Mouse (Mus musculus): ENCODE data around the gene Ccdc154. TPM values are rescaled to one million over a fixed set of nuclear protein-coding genes. Genes with fewer than 3 reads are reported as not detected.

The Ccdc154 gene
- polyA plus RNA-seq, 1 experiment from 2014 or later = not detected

DNA sequence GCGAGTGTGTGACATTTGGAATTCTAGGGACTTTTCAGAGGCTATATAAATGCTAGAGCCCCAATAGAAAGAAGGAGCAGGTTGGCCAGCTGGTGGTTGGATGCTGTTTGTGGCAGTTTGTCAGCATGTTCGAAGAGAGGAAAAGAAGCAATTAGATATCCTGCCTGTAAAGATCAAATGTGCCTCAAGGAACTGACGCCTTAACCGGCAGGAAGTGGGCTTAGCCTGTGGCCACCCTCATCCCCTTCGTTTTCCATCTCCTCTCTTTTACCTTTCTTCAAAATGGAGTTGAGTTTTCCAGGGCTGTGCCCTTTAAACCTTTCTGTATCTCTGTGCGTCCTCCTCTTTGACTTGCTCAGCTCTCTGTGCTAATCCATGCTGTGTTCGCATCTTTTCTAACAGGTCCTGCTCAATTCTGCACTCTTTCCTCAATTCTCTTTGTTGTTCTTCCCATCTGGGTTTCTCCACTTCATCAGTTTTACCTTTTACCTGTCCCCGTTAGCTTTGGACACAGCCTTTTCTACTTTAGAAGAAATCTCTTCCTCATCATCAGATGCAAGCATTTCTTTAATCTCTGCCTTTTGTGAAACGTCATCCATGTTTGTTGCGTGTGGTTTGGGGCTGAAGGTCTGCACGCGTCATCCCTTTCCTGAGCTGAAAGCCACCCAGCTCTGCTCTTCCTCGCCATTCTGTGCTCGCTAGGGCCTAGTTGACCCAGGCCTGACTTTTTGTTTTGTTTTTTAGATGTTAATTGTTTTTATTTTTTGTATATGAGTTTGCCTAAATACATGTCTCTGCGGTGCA is 57.4 kb downstream of the Ccdc154 start:
- Histone ChIP-seq H3K36me3 (peaks cover 61% of the 10 kb centered on the region), H3K4me1 (replicated peaks) (peaks cover 23% of the 10 kb centered on the region), H3K4me3 (replicated peaks) (no peak overlapping the region), H3K9ac (replicated peaks) (no peak overlapping the region), H3K4me2 (no peak overlapping the region), H3K9me3 (no peaks in the 10 kb centered on the region), H3K27ac (no peak overlapping the region), H3K27me3 (no peaks in the 10 kb centered on the region)
- 88% methylated on average over 15 of the region's 15 CpGs for WGBS
- no peak for ATAC-seq (ENCODE audit: insufficient number of reproducible peaks, insufficient read depth, low FRiP score, low TSS enrichment, low read depth)

GRCm38 (mm10) chr17:25220746-25221145 is 58.5 kb downstream of the Ccdc154 start:
- Histone ChIP-seq H3K4me1 (replicated peaks) (peaks cover 23% of the 10 kb centered on the region), H3K27ac (no peak overlapping the region)
- WGBS = 85% methylated on average over 1 of the region's 1 CpGs

More at GRCm38 (mm10) chr17:25220746-25221145, 58.5 kb downstream of the Ccdc154 start:
- Histone ChIP-seq H3K4me2 (no peak overlapping the region), H3K27me3 (no peaks in the 10 kb centered on the region), H3K9ac (replicated peaks) (no peak overlapping the region), H3K4me3 (replicated peaks) (no peak overlapping the region), H3K36me3 (peaks cover 58% of the 10 kb centered on the region), H3K9me3 (no peaks in the 10 kb centered on the region)
- no peak for ATAC-seq (ENCODE audit: insufficient number of reproducible peaks, insufficient read depth, low FRiP score, low TSS enrichment, low read depth)

Other genes with a start within 250 kb of the Ccdc154 start
- 45.0 and 46.5 TPM in 2 replicates for gene Mapk8ip3, start 225.5 kb upstream of the Ccdc154 start, polyA plus RNA-seq (2016; fragmentation: Nextera tagmentation; extraction: Ambion mirVana)
- gene Jpt2, start 201.8 kb upstream of the Ccdc154 start, polyA plus RNA-seq (2016; fragmentation: Nextera tagmentation; extraction: Ambion mirVana) = 265 and 277 TPM in 2 replicates
- gene Cramp1l, start 146.7 kb upstream of the Ccdc154 start, polyA plus RNA-seq (2016; fragmentation: Nextera tagmentation; extraction: Ambion mirVana) = 9.4 and 12.1 TPM in 2 replicates
- 26.2 and 26.5 TPM in 2 replicates for gene Ift140, start 146.4 kb upstream of the Ccdc154 start, polyA plus RNA-seq (2016; fragmentation: Nextera tagmentation; extraction: Ambion mirVana)
- 11.0 and 12.0 TPM in 2 replicates for gene Tmem204, start 78.9 kb upstream of the Ccdc154 start, polyA plus RNA-seq (2016; fragmentation: Nextera tagmentation; extraction: Ambion mirVana)
- gene Telo2, start 46.5 kb upstream of the Ccdc154 start, polyA plus RNA-seq (2016; fragmentation: Nextera tagmentation; extraction: Ambion mirVana) = 58.0 and 60.1 TPM in 2 replicates
- gene Ptx4, start 41.7 kb upstream of the Ccdc154 start, polyA plus RNA-seq (2016; fragmentation: Nextera tagmentation; extraction: Ambion mirVana) = 0.31 and 0.42 TPM in 2 replicates
- 24.6 and 26.0 TPM in 2 replicates for gene Clcn7, start 29.1 kb upstream of the Ccdc154 start, polyA plus RNA-seq (2016; fragmentation: Nextera tagmentation; extraction: Ambion mirVana)
- gene Gm38655, start 13.0 kb downstream of the Ccdc154 start, polyA plus RNA-seq (2016; fragmentation: Nextera tagmentation; extraction: Ambion mirVana) = not detected in 2 replicates
- gene BC003965, start 22.1 kb downstream of the Ccdc154 start, polyA plus RNA-seq (2016; fragmentation: Nextera tagmentation; extraction: Ambion mirVana) = 35.5 and 35.7 TPM in 2 replicates
- 10.3 and 10.5 TPM in 2 replicates for gene Unkl, start 25.9 kb downstream of the Ccdc154 start, polyA plus RNA-seq (2016; fragmentation: Nextera tagmentation; extraction: Ambion mirVana)
- 30.4 and 34.0 TPM in 2 replicates for gene Gnptg, start 77.7 kb downstream of the Ccdc154 start, polyA plus RNA-seq (2016; fragmentation: Nextera tagmentation; extraction: Ambion mirVana)
- gene Tsr3, start 77.7 kb downstream of the Ccdc154 start, polyA plus RNA-seq (2016; fragmentation: Nextera tagmentation; extraction: Ambion mirVana) = 63.8 and 66.4 TPM in 2 replicates
- 1.6 and 2.5 TPM in 2 replicates for gene Baiap3, start 93.9 kb downstream of the Ccdc154 start, polyA plus RNA-seq (2016; fragmentation: Nextera tagmentation; extraction: Ambion mirVana)
- 811 and 887 TPM in 2 replicates for gene Ube2i, start 112.2 kb downstream of the Ccdc154 start, polyA plus RNA-seq (2016; fragmentation: Nextera tagmentation; extraction: Ambion mirVana)
- not detected in 2 replicates for gene Prss34, start 135.9 kb downstream of the Ccdc154 start, polyA plus RNA-seq (2016; fragmentation: Nextera tagmentation; extraction: Ambion mirVana)
- not detected in 2 replicates for gene Prss28, start 146.2 kb downstream of the Ccdc154 start, polyA plus RNA-seq (2016; fragmentation: Nextera tagmentation; extraction: Ambion mirVana)
- gene Prss29, start 156.2 kb downstream of the Ccdc154 start, polyA plus RNA-seq (2016; fragmentation: Nextera tagmentation; extraction: Ambion mirVana) = not detected in 2 replicates
- not detected in 2 replicates for gene Tpsab1, start 183.1 kb downstream of the Ccdc154 start, polyA plus RNA-seq (2016; fragmentation: Nextera tagmentation; extraction: Ambion mirVana)
- gene Tpsb2, start 203.8 kb downstream of the Ccdc154 start, polyA plus RNA-seq (2016; fragmentation: Nextera tagmentation; extraction: Ambion mirVana) = not detected in 2 replicates
- 0.70 TPM in 1 of 2 replicates, not detected in the other for gene Tpsg1, start 206.8 kb downstream of the Ccdc154 start, polyA plus RNA-seq (2016; fragmentation: Nextera tagmentation; extraction: Ambion mirVana)

Data from limb, embryonic 12.5 days (tissue).